Mouse (Mus musculus) thymus, adult 2 months (tissue): ENCODE results near the gene Actc1.

Experiments
- CTCF ChIP-seq: fragments of 200-500 bp; IDR thresholded peaks from 2 replicates; pipeline ENCODE4 v1.5.1; 2012; ENCODE audit warnings: mild to moderate bottlenecking, control low read depth, low read length, moderate library complexity, borderline replicate concordance; ENCODE audit not compliant: control insufficient read depth, poor library complexity, insufficient read depth; ENCODE audit errors: extremely low read depth
- POLR2A ChIP-seq: fragments of 200-500 bp; IDR thresholded peaks from 2 replicates; pipeline ENCODE4 v1.6.1; 2012; ENCODE audit warnings: mild to moderate bottlenecking, low read length, control low read depth, moderate library complexity; ENCODE audit not compliant: control insufficient read depth, poor library complexity, insufficient read depth; ENCODE audit errors: extremely low read depth

- TF ChIP-seq POLR2A (no peak), CTCF (no peak)
Observed at GRCm38 (mm10) chr2:114093577-114093976, 40.2 kb upstream of the Actc1 start.
